Mouse (Mus musculus) ovary, postnatal 14 days (tissue): ENCODE results near the gene Stat4.

Source experiments
- DNase-seq: peaks from one replicate; pipeline ENCODE4 v3.0.0; 2022; ENCODE audit warnings: low spot score

The Stat4 gene

DNA sequence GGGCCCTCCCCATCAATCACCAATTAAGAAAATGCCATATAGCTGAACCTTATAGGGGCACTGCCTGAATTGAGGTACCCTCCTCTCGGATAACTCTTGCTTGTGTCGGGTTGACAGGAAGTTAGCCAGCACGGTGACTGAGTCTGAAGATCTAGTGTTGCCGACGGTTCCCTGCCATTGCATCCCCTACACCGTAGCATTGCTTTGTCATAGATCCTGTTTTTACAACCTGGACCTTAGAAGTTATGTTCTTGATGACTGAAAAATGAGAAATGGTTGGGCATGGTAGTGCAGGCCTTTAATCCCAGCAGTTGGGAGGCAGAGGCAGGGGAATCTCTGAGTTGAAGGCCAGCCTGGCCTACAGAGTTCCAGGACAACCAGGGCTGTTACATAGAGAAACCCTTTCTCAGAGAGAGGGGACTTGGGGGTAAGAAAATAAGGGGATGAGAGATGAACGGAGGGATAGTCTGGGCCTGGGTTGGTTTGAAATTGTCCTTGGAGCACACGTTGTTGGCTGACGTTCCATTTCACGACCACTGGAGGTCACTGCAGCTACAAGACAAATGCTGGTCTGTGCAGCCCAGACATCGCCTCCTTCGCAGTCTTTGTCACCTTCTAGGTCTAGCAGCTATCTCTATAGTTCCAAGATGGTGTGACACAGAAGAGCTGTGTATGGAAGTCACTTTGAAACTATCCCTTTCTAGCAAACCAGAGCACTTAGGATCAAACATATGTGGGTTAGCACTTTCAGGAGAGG is 159.4 kb downstream of the Stat4 start:
- peak; percentile 33 for DNase-seq

DNA sequence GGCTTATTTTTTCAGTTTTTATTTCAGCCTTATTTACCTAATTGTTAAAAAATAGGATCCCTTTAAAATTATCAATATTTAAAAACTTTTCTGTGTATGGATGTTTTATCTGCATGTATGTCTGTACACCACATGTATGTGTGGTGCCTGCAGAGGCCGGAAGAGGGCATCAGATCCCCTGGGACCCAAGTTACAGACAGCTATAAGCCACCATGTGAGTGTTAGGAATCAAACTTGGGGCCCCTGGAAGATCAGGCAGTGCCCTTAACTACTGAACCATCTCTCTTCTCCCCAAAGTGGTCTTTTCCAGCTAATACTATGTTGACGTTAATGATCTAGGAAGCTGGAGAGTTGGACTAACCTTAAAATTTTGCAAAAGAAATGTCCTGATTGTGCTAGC is 160.5 kb downstream of the Stat4 start:
- DNase-seq, result no peak

- DNase-seq, result no peak
These were observed 161.2 kb downstream of the Stat4 start for GRCm38 (mm10) chr1:52148178-52148577.

DNA sequence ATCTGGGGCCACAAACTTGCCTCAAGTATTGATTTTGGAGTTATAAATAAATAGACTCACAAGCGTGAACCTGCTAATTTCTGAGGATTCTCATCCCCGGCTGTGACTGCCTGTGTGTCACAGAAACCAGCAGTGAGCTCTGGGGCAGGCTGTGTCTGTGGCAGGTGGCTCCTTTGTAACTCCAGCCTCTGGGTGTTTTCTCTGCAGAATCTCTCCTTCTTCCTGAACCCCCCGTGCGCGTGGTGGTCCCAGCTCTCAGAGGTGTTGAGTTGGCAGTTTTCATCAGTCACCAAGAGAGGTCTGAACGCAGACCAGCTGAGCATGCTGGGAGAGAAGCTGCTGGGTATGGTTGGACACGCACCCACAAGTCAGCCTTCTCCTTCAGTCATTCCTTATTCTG is 161.7 kb downstream of the Stat4 start:
- no peak for DNase-seq

DNA sequence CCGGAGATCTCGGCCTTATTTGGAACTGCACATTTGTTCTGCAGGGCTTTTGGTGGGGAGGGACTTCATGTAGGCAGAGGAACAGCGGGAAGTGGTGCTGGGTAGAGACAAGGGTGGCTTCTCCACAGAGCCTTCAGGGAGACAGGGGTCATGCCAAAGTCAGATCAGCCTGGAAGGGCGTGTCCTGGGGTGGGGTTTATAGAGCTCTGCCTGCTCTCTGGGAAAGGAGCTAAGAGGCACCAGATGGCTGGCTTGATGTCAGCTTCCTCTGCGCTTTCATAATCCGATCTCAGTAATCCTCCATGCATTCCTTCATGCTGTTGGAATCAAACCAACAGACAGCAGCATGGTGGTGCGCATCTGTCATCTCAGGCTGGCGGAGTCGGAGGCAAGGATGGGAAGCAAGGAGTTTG is 163.0 kb downstream of the Stat4 start:
- no peak for DNase-seq

DNA sequence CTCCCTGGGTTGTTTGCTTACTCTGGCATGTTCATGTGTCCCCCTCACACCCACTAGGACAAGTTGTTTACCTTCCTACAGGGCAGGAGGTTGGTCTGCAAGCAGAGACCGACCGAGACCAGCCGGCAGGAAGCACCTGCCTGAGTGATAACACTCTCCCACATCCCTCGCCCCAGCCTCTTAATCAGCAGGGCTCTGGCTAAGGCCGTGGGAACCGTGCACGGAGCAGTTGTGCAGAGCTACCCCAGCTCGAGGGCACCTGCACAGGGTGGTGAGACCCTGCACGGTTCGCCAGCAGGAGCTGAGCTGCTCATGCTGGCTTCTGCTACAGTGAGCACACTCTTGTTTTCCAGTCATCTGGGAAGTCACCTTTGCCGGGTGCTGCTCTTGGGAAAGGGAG is 163.7 kb downstream of the Stat4 start:
- no peak for DNase-seq

GRCm38 (mm10) chr1:52151166-52151565 is 164.2 kb downstream of the Stat4 start:
- no peak for DNase-seq

GRCm38 (mm10) chr1:52152369-52152768 is 165.4 kb downstream of the Stat4 start:
- DNase-seq, result no peak

GRCm38 (mm10) chr1:52152936-52153335 is 166.0 kb downstream of the Stat4 start:
- DNase-seq, result no peak

DNA sequence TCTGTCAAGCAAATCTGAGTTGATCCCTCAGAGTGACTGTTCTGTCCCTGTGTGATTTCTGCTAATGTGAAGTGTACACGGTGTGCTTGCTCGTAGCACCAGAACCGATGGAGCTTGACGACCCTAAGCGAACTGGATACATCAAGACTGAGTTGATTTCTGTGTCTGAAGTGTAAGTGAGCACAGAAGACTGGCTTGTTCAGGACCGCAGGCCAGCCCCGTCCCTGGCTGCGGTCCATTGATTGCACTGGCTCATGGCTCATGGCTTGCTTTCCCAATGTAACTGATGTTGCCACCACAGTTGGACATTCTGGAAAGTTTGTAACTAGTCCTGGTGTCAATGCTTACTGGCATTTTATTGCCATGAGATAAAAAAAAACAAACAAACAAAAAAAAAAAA is 167.9 kb downstream of the Stat4 start:
- DNase-seq, result no peak

DNA sequence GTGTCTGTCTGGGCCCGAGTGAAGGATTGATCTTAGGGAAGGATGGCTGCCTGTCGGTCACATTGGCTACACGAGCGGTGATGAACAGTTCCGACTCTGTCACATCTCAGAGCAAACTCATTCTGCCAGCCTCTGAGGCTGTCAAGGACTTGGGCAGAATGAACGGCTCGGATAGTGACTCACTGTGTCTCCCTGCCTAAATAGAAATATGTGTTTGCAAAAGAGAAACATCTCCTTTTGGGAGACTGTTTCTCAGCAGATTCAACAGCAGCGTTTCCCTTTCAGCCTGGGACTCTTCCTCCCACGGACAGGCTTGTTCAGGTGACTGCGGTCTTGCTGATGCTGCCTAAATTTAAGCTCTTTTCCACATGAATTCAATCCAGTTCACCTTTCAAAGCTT is 169.4 kb downstream of the Stat4 start:
- DNase-seq, result no peak
